In genomic region chr3:93528807-93529206, GRCm38 (mm10) we compare ENCODE assay signal across 23 mouse cellular contexts. TPM values are rescaled to one million over a fixed set of nuclear protein-coding genes. Genes with fewer than 3 reads are reported as not detected.
DNase-seq lines count a peak whose midpoint lies in the region; ATAC-seq and TF ChIP-seq lines count a peak whose summit lies in the region.
"Had no signal": no experiment of that assay in that cellular context is flagged by ENCODE, and none has a peak within 500 bp of the region (broad histone marks: within the 10 kb centered on the region; RNA-seq: fewer than 3 reads in every experiment).

No protein-coding gene starts in this region.

- no peaks in the 10 kb centered on the region for H3K9me3 ChIP-seq in kidney, embryonic 16.5 days (ENCODE audit: low read length)
- no peaks in the 10 kb centered on the region for H3K9me3 ChIP-seq in heart, embryonic 11.5 days (replicated peaks; ENCODE audit: control insufficient read depth, low read length)
- H3K9me3 ChIP-seq: embryonic facial prominence, embryonic 13.5 days; forebrain, embryonic 12.5 days had no signal

- H3ac ChIP-seq in myocyte (ENCODE audit: control insufficient read depth, insufficient read length) = no peak overlapping the region

- no peak overlapping the region for H3K9ac ChIP-seq in kidney, embryonic 16.5 days (replicated peaks; ENCODE audit: low read length)
- no peak overlapping the region for H3K9ac ChIP-seq in heart, embryonic 11.5 days (ENCODE audit: low read depth, low read length)
- H3K9ac ChIP-seq: embryonic facial prominence, embryonic 13.5 days; embryonic facial prominence, embryonic 15.5 days; forebrain, embryonic 12.5 days had no signal

- H3K4me2 ChIP-seq in myocyte (ENCODE audit: low read depth) = no peak overlapping the region
- H3K4me2 ChIP-seq in kidney, embryonic 16.5 days (replicated peaks; ENCODE audit: low read depth, low read length) = no peak overlapping the region
- H3K4me2 ChIP-seq in heart, embryonic 11.5 days = no peak overlapping the region
- H3K4me2 ChIP-seq: embryonic facial prominence, embryonic 13.5 days; embryonic facial prominence, embryonic 15.5 days; forebrain, embryonic 12.5 days had no signal

- peak; percentile 31; the same call in 1 of the 2 replicates for ATAC-seq in megakaryocyte, adult 5-6 weeks (ENCODE audit: poor library complexity, severe bottlenecking)
- no peak for ATAC-seq in kidney, embryonic 16.5 days (ENCODE audit: low FRiP score, low TSS enrichment)
- ATAC-seq in heart, embryonic 11.5 days (replicated peaks; ENCODE audit: insufficient number of reproducible peaks, low FRiP score, low TSS enrichment) = no peak
- ATAC-seq: forebrain, embryonic 14.5 days; forebrain, embryonic 16.5 days had no signal

- peaks cover 13% of the 10 kb centered on the region for H3K79me2 ChIP-seq in myocyte (ENCODE audit: control insufficient read depth, insufficient read depth)

- H3K36me3 ChIP-seq in myocyte (ENCODE audit: control insufficient read depth, insufficient read depth) = peaks cover 42% of the 10 kb centered on the region
- H3K36me3 ChIP-seq in kidney, embryonic 16.5 days (ENCODE audit: insufficient read depth, low read length) = peaks cover 22% of the 10 kb centered on the region
- 0 out of 2 replicates have a peak, but pooled peaks cover 3% of the 10 kb centered on the region for H3K36me3 ChIP-seq in heart, embryonic 11.5 days (ENCODE audit: control insufficient read depth, insufficient read depth, low read length)
- H3K36me3 ChIP-seq: forebrain, embryonic 10.5 days; forebrain, embryonic 12.5 days had no signal

- no peaks in the 10 kb centered on the region for H3K27me3 ChIP-seq in myocyte (ENCODE audit: control insufficient read depth, insufficient read depth, insufficient read length)
- no peaks in the 10 kb centered on the region for H3K27me3 ChIP-seq in kidney, embryonic 16.5 days (ENCODE audit: insufficient read depth, low read length)
- no peaks in the 10 kb centered on the region for H3K27me3 ChIP-seq in heart, embryonic 11.5 days (ENCODE audit: control insufficient read depth, insufficient read depth, low read length)
- H3K27me3 ChIP-seq: embryonic facial prominence, embryonic 13.5 days; embryonic facial prominence, embryonic 15.5 days; forebrain, embryonic 12.5 days had no signal

- TF ChIP-seq POLR2A in myocyte (IDR thresholded peaks at IDR 0.05; ENCODE audit: insufficient read length, low read depth) = no peak

- no peak for DNase-seq in ovary, postnatal 14 days (ENCODE audit: low spot score)
- DNase-seq: adrenal gland, adult 2 months; adrenal gland, postnatal 10 days; adrenal gland, postnatal 25 days; cerebellum, adult 11 months; cerebellum, adult 18-20 months; cerebellum, adult 8-10 months; cerebellum, adult 9-11 months; cerebellum, postnatal 14 days; cerebellum, postnatal 36 days; embryo, embryonic 11 days had no signal

- no peak overlapping the region for H3K27ac ChIP-seq in kidney, embryonic 16.5 days (ENCODE audit: low read length)
- no peak overlapping the region for H3K27ac ChIP-seq in heart, embryonic 11.5 days (ENCODE audit: low read depth, low read length)
- H3K27ac ChIP-seq: embryonic facial prominence, embryonic 13.5 days; embryonic facial prominence, embryonic 15.5 days; forebrain, embryonic 10.5 days; forebrain, embryonic 12.5 days had no signal

- no peaks in the 10 kb centered on the region for H3K4me1 ChIP-seq in kidney, embryonic 16.5 days (ENCODE audit: insufficient read depth, low read length)
- H3K4me1 ChIP-seq in heart, embryonic 11.5 days (ENCODE audit: control insufficient read depth, insufficient read depth, low read length) = no peaks in the 10 kb centered on the region
- H3K4me1 ChIP-seq: forebrain, embryonic 10.5 days; forebrain, embryonic 12.5 days had no signal

- no peak overlapping the region for H3K4me3 ChIP-seq in myocyte
- no peak overlapping the region for H3K4me3 ChIP-seq in kidney, embryonic 16.5 days (ENCODE audit: low read length)
- no peak overlapping the region for H3K4me3 ChIP-seq in heart, embryonic 11.5 days (ENCODE audit: low read depth, low read length)
- H3K4me3 ChIP-seq: embryonic facial prominence, embryonic 13.5 days; embryonic facial prominence, embryonic 15.5 days; erythroblast, embryonic 14.5 days; forebrain, embryonic 10.5 days; forebrain, embryonic 12.5 days had no signal

- 85% methylated on average over 5 of the region's 5 CpGs for WGBS in kidney, embryonic 16.5 days
- 64% methylated on average over 5 of the region's 5 CpGs for WGBS in heart, embryonic 11.5 days (ENCODE audit: insufficient replicate concordance)

TF ChIP-seq in myocyte, 11 proteins besides CTCF, POLR2A, EP300 and RAD21:
- TF ChIP-seq TCF3 (IDR thresholded peaks at IDR 0.05; ENCODE audit: insufficient read length, low read depth) (no peak), POLR2AphosphoS2 (IDR thresholded peaks at IDR 0.05; ENCODE audit: insufficient read length, low read depth) (peak; percentile 90)

RNA-seq across cellular contexts. Expression of gene S100a11, which starts 8.5 kb away (rescaled TPM):
- total RNA-seq in megakaryocyte, adult 5-6 weeks (2015) = 3,100 and 3,549 TPM in 2 replicates
- 217 and 333 TPM in 2 replicates for total RNA-seq in megakaryocyte, adult 5-6 weeks (2017)
- polyA plus RNA-seq in myocyte (2012; fragmentation: generic; extraction: Trizol) = 1,972 TPM
- polyA plus RNA-seq in kidney, embryonic 16.5 days (2015; fragmentation: Nextera tagmentation; extraction: Ambion mirVana) = 1,206 and 1,400 TPM in 2 replicates
- 733 and 790 TPM in 2 replicates for polyA plus RNA-seq in heart, embryonic 11.5 days (2014; fragmentation: Nextera tagmentation; extraction: Ambion mirVana)
- total RNA-seq: MEL had no signal

RNA-seq across cellular contexts. Expression of gene S100a10, which starts 26.1 kb away (rescaled TPM):
- 967 and 993 TPM in 2 replicates for total RNA-seq in megakaryocyte, adult 5-6 weeks (2015)
- total RNA-seq in megakaryocyte, adult 5-6 weeks (2017) = 1,318 and 1,661 TPM in 2 replicates
- 788 TPM for polyA plus RNA-seq in myocyte (2012; fragmentation: generic; extraction: Trizol)
- polyA plus RNA-seq in kidney, embryonic 16.5 days (2015; fragmentation: Nextera tagmentation; extraction: Ambion mirVana) = 487 TPM in 2 replicates
- polyA plus RNA-seq in heart, embryonic 11.5 days (2014; fragmentation: Nextera tagmentation; extraction: Ambion mirVana) = 216 and 222 TPM in 2 replicates
